Mouse (Mus musculus): ENCODE results near the gene E130114P18Rik. TPM values are rescaled to one million over a fixed set of nuclear protein-coding genes. Genes with fewer than 3 reads are reported as not detected.

Gene E130114P18Rik
- polyA plus RNA-seq, 1 experiment from 2014 or later, result 3.0 TPM

GRCm38 (mm10) chr4:97620409-97620808 is 157.5 kb downstream of the E130114P18Rik start:
- H3K9ac ChIP-seq, result no peak overlapping the region
- ATAC-seq (ENCODE audit: insufficient number of reproducible peaks, low FRiP score, low TSS enrichment, low read depth), result no peak
- 81% methylated on average over 1 of the region's 1 CpGs for WGBS

GRCm38 (mm10) chr4:97618668-97619373 is 159.1 kb downstream of the E130114P18Rik start:
- H3K27ac ChIP-seq, result peak overlapping the region; percentile 14; the same call in 1 of the 2 replicates
- H3K9me3 ChIP-seq, result no peaks in the 10 kb centered on the region
- ATAC-seq (ENCODE audit: insufficient number of reproducible peaks, low FRiP score, low TSS enrichment, low read depth), result peak; percentile 40; the same call in 1 of the 2 replicates
- H3K36me3 ChIP-seq, result no peaks in the 10 kb centered on the region
- H3K27me3 ChIP-seq, result no peaks in the 10 kb centered on the region
- no peak overlapping the region for H3K9ac ChIP-seq
- H3K4me3 ChIP-seq, result no peak overlapping the region
- 29% methylated on average over 15 of the region's 15 CpGs for WGBS
- peak overlapping the region; percentile 22 for H3K4me2 ChIP-seq
- H3K4me1 ChIP-seq, result peaks cover 11% of the 10 kb centered on the region

More at GRCm38 (mm10) chr4:97620409-97620808, 157.5 kb downstream of the E130114P18Rik start:
- Histone ChIP-seq H3K27ac (no peak overlapping the region), H3K4me3 (no peak overlapping the region), H3K4me2 (no peak overlapping the region), H3K36me3 (no peaks in the 10 kb centered on the region), H3K27me3 (no peaks in the 10 kb centered on the region), H3K9me3 (no peaks in the 10 kb centered on the region), H3K4me1 (peaks cover 11% of the 10 kb centered on the region)

GRCm38 (mm10) chr4:97615031-97615430 is 162.8 kb downstream of the E130114P18Rik start:
- Histone ChIP-seq H3K36me3 (no peaks in the 10 kb centered on the region), H3K27ac (no peak overlapping the region), H3K4me2 (no peak overlapping the region), H3K9me3 (no peaks in the 10 kb centered on the region), H3K27me3 (no peaks in the 10 kb centered on the region), H3K4me1 (peaks cover 29% of the 10 kb centered on the region), H3K4me3 (no peak overlapping the region), H3K9ac (no peak overlapping the region)
- 81% methylated on average over 3 of the region's 3 CpGs for WGBS
- ATAC-seq (ENCODE audit: insufficient number of reproducible peaks, low FRiP score, low TSS enrichment, low read depth), result no peak

- 34% methylated on average over 11 of the region's 11 CpGs for WGBS
- ATAC-seq (ENCODE audit: insufficient number of reproducible peaks, low FRiP score, low TSS enrichment, low read depth), result peak; percentile 69; the same call in 1 of the 2 replicates
- Histone ChIP-seq H3K4me2 (peak overlapping the region; percentile 32), H3K9me3 (no peaks in the 10 kb centered on the region), H3K4me1 (peaks cover 20% of the 10 kb centered on the region), H3K9ac (no peak overlapping the region), H3K36me3 (no peaks in the 10 kb centered on the region), H3K27ac (peak overlapping the region; percentile 79), H3K4me3 (no peak overlapping the region; the same call in 1 of the 2 replicates), H3K27me3 (no peaks in the 10 kb centered on the region)
Measured at GRCm38 (mm10) chr4:97611251-97611847, 166.5 kb downstream of the E130114P18Rik start.

GRCm38 (mm10) chr4:97609831-97610727 is 167.8 kb downstream of the E130114P18Rik start:
- peaks cover 20% of the 10 kb centered on the region for H3K4me1 ChIP-seq
- no peak overlapping the region for H3K4me3 ChIP-seq
- H3K4me2 ChIP-seq, result no peak overlapping the region
- H3K27me3 ChIP-seq, result no peaks in the 10 kb centered on the region
- H3K9ac ChIP-seq, result no peak overlapping the region
- H3K9me3 ChIP-seq, result no peaks in the 10 kb centered on the region
- 31% methylated on average over 10 of the region's 10 CpGs for WGBS
- no peak for ATAC-seq (ENCODE audit: insufficient number of reproducible peaks, low FRiP score, low TSS enrichment, low read depth)
- no peak overlapping the region for H3K27ac ChIP-seq
- H3K36me3 ChIP-seq, result no peaks in the 10 kb centered on the region

GRCm38 (mm10) chr4:97609329-97609728 is 168.5 kb downstream of the E130114P18Rik start:
- Histone ChIP-seq H3K4me2 (no peak overlapping the region), H3K4me3 (no peak overlapping the region), H3K9ac (no peak overlapping the region), H3K9me3 (no peaks in the 10 kb centered on the region), H3K4me1 (peaks cover 20% of the 10 kb centered on the region), H3K36me3 (no peaks in the 10 kb centered on the region), H3K27ac (no peak overlapping the region), H3K27me3 (no peaks in the 10 kb centered on the region)
- ATAC-seq (ENCODE audit: insufficient number of reproducible peaks, low FRiP score, low TSS enrichment, low read depth), result no peak
- 83% methylated on average over 4 of the region's 4 CpGs for WGBS

GRCm38 (mm10) chr4:97608728-97609127 is 169.2 kb downstream of the E130114P18Rik start:
- no peaks in the 10 kb centered on the region for H3K27me3 ChIP-seq
- H3K4me1 ChIP-seq, result peaks cover 20% of the 10 kb centered on the region
- no peaks in the 10 kb centered on the region for H3K36me3 ChIP-seq
- 79% methylated on average over 8 of the region's 8 CpGs for WGBS
- no peak overlapping the region for H3K9ac ChIP-seq
- H3K4me3 ChIP-seq, result no peak overlapping the region
- ATAC-seq (ENCODE audit: insufficient number of reproducible peaks, low FRiP score, low TSS enrichment, low read depth), result no peak
- no peak overlapping the region for H3K27ac ChIP-seq
- H3K4me2 ChIP-seq, result no peak overlapping the region
- no peaks in the 10 kb centered on the region for H3K9me3 ChIP-seq

GRCm38 (mm10) chr4:97608134-97608533 is 169.7 kb downstream of the E130114P18Rik start:
- H3K36me3 ChIP-seq, result no peaks in the 10 kb centered on the region
- H3K9me3 ChIP-seq, result no peaks in the 10 kb centered on the region
- no peak overlapping the region for H3K27ac ChIP-seq
- no peak overlapping the region for H3K9ac ChIP-seq
- ATAC-seq (ENCODE audit: insufficient number of reproducible peaks, low FRiP score, low TSS enrichment, low read depth), result no peak
- no peak overlapping the region for H3K4me3 ChIP-seq
- no peaks in the 10 kb centered on the region for H3K27me3 ChIP-seq
- H3K4me1 ChIP-seq, result peaks cover 20% of the 10 kb centered on the region
- no peak overlapping the region for H3K4me2 ChIP-seq
- 89% methylated on average over 3 of the region's 3 CpGs for WGBS

- Histone ChIP-seq H3K36me3 (no peaks in the 10 kb centered on the region), H3K9me3 (no peaks in the 10 kb centered on the region), H3K4me2 (no peak overlapping the region), H3K4me3 (no peak overlapping the region), H3K27ac (no peak overlapping the region), H3K4me1 (peaks cover 19% of the 10 kb centered on the region), H3K9ac (no peak overlapping the region), H3K27me3 (no peaks in the 10 kb centered on the region)
- 44% methylated on average over 1 of the region's 1 CpGs for WGBS
- no peak for ATAC-seq (ENCODE audit: insufficient number of reproducible peaks, low FRiP score, low TSS enrichment, low read depth)
Measured at GRCm38 (mm10) chr4:97607169-97607568, 170.7 kb downstream of the E130114P18Rik start.

GRCm38 (mm10) chr4:97606524-97606923 is 171.4 kb downstream of the E130114P18Rik start:
- Histone ChIP-seq H3K9me3 (no peaks in the 10 kb centered on the region), H3K27ac (no peak overlapping the region), H3K27me3 (no peaks in the 10 kb centered on the region), H3K4me3 (no peak overlapping the region), H3K4me1 (peaks cover 15% of the 10 kb centered on the region), H3K4me2 (no peak overlapping the region), H3K36me3 (no peaks in the 10 kb centered on the region), H3K9ac (no peak overlapping the region)
- 82% methylated on average over 8 of the region's 8 CpGs for WGBS
- no peak for ATAC-seq (ENCODE audit: insufficient number of reproducible peaks, low FRiP score, low TSS enrichment, low read depth)

- 64% methylated on average over 4 of the region's 4 CpGs for WGBS
- no peak for ATAC-seq (ENCODE audit: insufficient number of reproducible peaks, low FRiP score, low TSS enrichment, low read depth)
- H3K4me1 ChIP-seq, result peaks cover 5% of the 10 kb centered on the region; the same call in 1 of the 2 replicates
Measured at GRCm38 (mm10) chr4:97602579-97602978, 175.3 kb downstream of the E130114P18Rik start.

More at GRCm38 (mm10) chr4:97602579-97602978, 175.3 kb downstream of the E130114P18Rik start:
- H3K9ac ChIP-seq, result no peak overlapping the region
- H3K9me3 ChIP-seq, result no peaks in the 10 kb centered on the region
- H3K4me2 ChIP-seq, result no peak overlapping the region
- H3K27ac ChIP-seq, result no peak overlapping the region
- no peaks in the 10 kb centered on the region for H3K36me3 ChIP-seq
- H3K27me3 ChIP-seq, result no peaks in the 10 kb centered on the region
- no peak overlapping the region for H3K4me3 ChIP-seq
